Mouse (Mus musculus) intestine, postnatal 0 days (tissue): ENCODE results near the gene Plekha8. TPM values are rescaled to one million over a fixed set of nuclear protein-coding genes. Genes with fewer than 3 reads are reported as not detected.

Experiments used
- ATAC-seq: fragments of 200-750 bp; cut with Nextera tagmentation; 2 replicates; pipeline ENCODE4 v1.8.0; 2017; ENCODE audit warnings: mild to moderate bottlenecking, moderate TSS enrichment, moderate library complexity
- H3K27ac ChIP-seq: fragments of 300-500 bp; sonication (generic); 2 replicates; pipeline ENCODE4 v1.5.1; 2014; ENCODE audit warnings: mild to moderate bottlenecking, low read depth, low read length, moderate library complexity
- H3K27me3 ChIP-seq: fragments of 300-500 bp; sonication (generic); replicated peaks from 2 replicates; pipeline ENCODE4 v1.6.1; 2014; ENCODE audit warnings: low read length, mixed read lengths; ENCODE audit not compliant: control insufficient read depth, insufficient read depth
- H3K36me3 ChIP-seq: fragments of 300-500 bp; sonication (generic); 2 replicates; pipeline ENCODE4 v1.6.1; 2014; ENCODE audit warnings: mild to moderate bottlenecking, moderate library complexity; ENCODE audit not compliant: control insufficient read depth, insufficient read depth
- H3K4me1 ChIP-seq: fragments of 300-500 bp; sonication (generic); replicated peaks from 2 replicates; pipeline ENCODE4 v1.6.1; 2014; ENCODE audit warnings: antibody characterized with exemption, low read length, mixed read lengths; ENCODE audit not compliant: control insufficient read depth, insufficient read depth
- H3K4me2 ChIP-seq: fragments of 300-500 bp; sonication (generic); replicated peaks from 2 replicates; pipeline ENCODE4 v1.6.1; 2014; ENCODE audit warnings: low read depth, mild to moderate bottlenecking, moderate library complexity
- H3K4me3 ChIP-seq: fragments of 300-500 bp; sonication (generic); 2 replicates; pipeline ENCODE4 v1.5.1; 2014; ENCODE audit warnings: low read depth, low read length
- H3K9ac ChIP-seq: fragments of 300-500 bp; sonication (generic); 2 replicates; pipeline ENCODE4 v1.6.1; 2014; ENCODE audit warnings: mild to moderate bottlenecking, low read depth, low read length
- H3K9me3 ChIP-seq: fragments of 300-500 bp; sonication (generic); 2 replicates; pipeline ENCODE4 v1.6.1; 2016; ENCODE audit warnings: mixed run types; ENCODE audit not compliant: control insufficient read depth
- CTCF ChIP-seq: sonication (generic); IDR thresholded peaks from 2 replicates; pipeline ENCODE4 v1.5.1; 2016; ENCODE audit warnings: low read depth, mild to moderate bottlenecking, control low read depth, antibody characterized with exemption, moderate library complexity
- WGBS: fragments of 180-500 bp; shearing (Covaris S2); extraction: QIAGEN DNeasy Blood & Tissue Kit; methylation state at CpG from one replicate; pipeline ENCODE4 v1.1.7; 2014; 5-methylcytosine and 5-hydroxymethylcytosine counted together
- polyA plus RNA-seq: library from polyadenylated mRNA; unstranded; fragments of >200 nt; fragmentation: Nextera tagmentation; extraction: Ambion mirVana; gene quantifications from 2 replicates; pipeline ENCODE4 v1.2.1, GENCODE M21; 2015

Gene Plekha8
- polyA plus RNA-seq, 1 experiment from 2014 or later, result 9.0 TPM

- TF ChIP-seq CTCF, result peak; percentile 88
- Histone ChIP-seq H3K4me1 (no peaks in the 10 kb centered on the region), H3K9ac (no peak overlapping the region), H3K9me3 (no peaks in the 10 kb centered on the region), H3K27me3 (no peaks in the 10 kb centered on the region), H3K36me3 (peaks cover 8% of the 10 kb centered on the region), H3K4me3 (no peak overlapping the region), H3K27ac (no peak overlapping the region), H3K4me2 (no peak overlapping the region)
- ATAC-seq, result no peak
- WGBS, result 25% methylated on average over 2 of the region's 2 CpGs
Measured at GRCm38 (mm10) chr6:54586175-54586574, 8.7 kb upstream of the Plekha8 start.

GRCm38 (mm10) chr6:54586911-54587310 lies 8.0 kb upstream of the Plekha8 start:
- peaks cover 8% of the 10 kb centered on the region for H3K36me3 ChIP-seq
- no peak overlapping the region for H3K4me2 ChIP-seq
- no peaks in the 10 kb centered on the region for H3K9me3 ChIP-seq
- H3K27ac ChIP-seq, result no peak overlapping the region
- H3K9ac ChIP-seq, result no peak overlapping the region
- ATAC-seq, result no peak
- no peaks in the 10 kb centered on the region for H3K4me1 ChIP-seq
- WGBS, result 79% methylated on average over 8 of the region's 8 CpGs
- no peak for TF ChIP-seq CTCF
- no peak overlapping the region for H3K4me3 ChIP-seq
- H3K27me3 ChIP-seq, result no peaks in the 10 kb centered on the region

GRCm38 (mm10) chr6:54587683-54588082 lies 7.2 kb upstream of the Plekha8 start:
- Histone ChIP-seq H3K4me1 (no peaks in the 10 kb centered on the region), H3K9ac (no peak overlapping the region), H3K27ac (no peak overlapping the region), H3K36me3 (0 out of 2 replicates have a peak, but pooled peaks cover 3% of the 10 kb centered on the region), H3K4me2 (no peak overlapping the region), H3K9me3 (no peaks in the 10 kb centered on the region), H3K4me3 (no peak overlapping the region), H3K27me3 (no peaks in the 10 kb centered on the region)
- TF ChIP-seq CTCF, result no peak
- ATAC-seq, result no peak
- WGBS, result 63% methylated on average over 4 of the region's 4 CpGs

- 78% methylated on average over 1 of the region's 1 CpGs for WGBS
- Histone ChIP-seq H3K36me3 (no peaks in the 10 kb centered on the region), H3K4me2 (no peak overlapping the region), H3K4me1 (no peaks in the 10 kb centered on the region), H3K27ac (no peak overlapping the region), H3K27me3 (no peaks in the 10 kb centered on the region), H3K4me3 (no peak overlapping the region), H3K9me3 (no peaks in the 10 kb centered on the region), H3K9ac (no peak overlapping the region)
- no peak for TF ChIP-seq CTCF
- ATAC-seq, result no peak
Measured at GRCm38 (mm10) chr6:54588212-54588611, 6.7 kb upstream of the Plekha8 start.

GRCm38 (mm10) chr6:54590691-54591090 lies 4.2 kb upstream of the Plekha8 start:
- no peak for TF ChIP-seq CTCF
- no peak overlapping the region for H3K4me3 ChIP-seq
- no peaks in the 10 kb centered on the region for H3K27me3 ChIP-seq
- no peak overlapping the region for H3K4me2 ChIP-seq
- H3K36me3 ChIP-seq, result no peaks in the 10 kb centered on the region
- ATAC-seq, result no peak
- no peak overlapping the region for H3K27ac ChIP-seq
- WGBS, result 87% methylated on average over 2 of the region's 2 CpGs
- no peaks in the 10 kb centered on the region for H3K9me3 ChIP-seq
- H3K4me1 ChIP-seq, result 0 out of 2 replicates have a peak, but pooled peaks cover 4% of the 10 kb centered on the region
- no peak overlapping the region for H3K9ac ChIP-seq

GRCm38 (mm10) chr6:54591778-54592177 lies 3.1 kb upstream of the Plekha8 start:
- no peak overlapping the region for H3K9ac ChIP-seq
- H3K4me1 ChIP-seq, result peaks cover 9% of the 10 kb centered on the region; the same call in 1 of the 2 replicates
- 42% methylated on average over 6 of the region's 6 CpGs for WGBS

More at GRCm38 (mm10) chr6:54591778-54592177, 3.1 kb upstream of the Plekha8 start:
- H3K4me2 ChIP-seq, result peak overlapping the region; percentile 30
- no peak overlapping the region for H3K27ac ChIP-seq
- H3K27me3 ChIP-seq, result no peaks in the 10 kb centered on the region
- TF ChIP-seq CTCF, result no peak
- H3K36me3 ChIP-seq, result no peaks in the 10 kb centered on the region
- no peak for ATAC-seq
- no peak overlapping the region for H3K4me3 ChIP-seq
- no peaks in the 10 kb centered on the region for H3K9me3 ChIP-seq
